Mouse (Mus musculus): ENCODE results near the gene Ehbp1.

Ehbp1 gene

DNA sequence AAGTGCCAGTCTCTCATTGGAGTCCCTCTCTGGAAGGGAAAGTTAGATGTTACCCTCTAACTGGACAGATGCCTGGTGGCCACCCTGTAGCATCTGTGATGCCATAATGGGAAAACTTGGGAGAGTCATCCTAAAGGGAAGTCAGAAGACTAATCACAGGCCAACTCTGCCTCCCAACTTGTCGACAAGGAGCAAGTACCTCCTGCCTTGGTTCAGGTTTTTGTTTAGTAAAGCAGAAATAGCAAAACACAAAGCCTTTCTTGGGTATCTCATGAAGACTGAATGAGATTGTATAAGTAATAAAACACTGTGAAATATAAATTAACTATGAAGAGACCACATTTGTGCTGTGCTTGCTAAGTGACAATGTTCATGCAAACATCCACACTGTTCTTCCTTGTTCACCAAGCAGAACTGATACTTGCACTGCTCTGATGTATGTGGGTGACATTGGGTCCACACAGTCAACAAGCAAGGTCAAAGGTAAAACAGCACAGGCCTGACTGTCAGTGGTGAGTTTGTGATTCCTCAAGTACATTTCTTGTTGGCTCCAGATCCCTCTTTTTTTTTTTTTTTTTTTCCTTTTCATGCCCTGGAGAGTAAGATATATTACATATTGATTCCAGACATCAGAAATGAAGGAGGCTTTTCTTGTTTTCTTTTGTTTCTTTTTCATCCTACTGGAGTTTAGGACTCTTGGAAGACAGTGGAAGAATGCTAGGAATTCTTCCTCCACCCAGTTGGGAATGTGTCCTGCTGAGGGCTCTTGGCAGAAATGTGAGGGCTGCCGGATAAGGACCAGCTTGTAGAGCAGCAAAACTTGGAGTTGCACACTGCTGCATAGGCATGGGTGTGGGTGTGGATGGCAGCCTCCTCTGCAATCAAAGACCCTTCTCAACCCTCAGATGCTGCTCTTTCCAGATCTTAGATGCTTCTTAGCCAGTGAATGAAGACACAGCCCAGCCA is at the start of gene Ehbp1:
Gene Ehbp1, minus strand, starts transcription at position 51 of the 966 bp plus-strand sequence.
- no peak for DNase-seq (ENCODE audit: low spot score in 2 of 2)

DNA sequence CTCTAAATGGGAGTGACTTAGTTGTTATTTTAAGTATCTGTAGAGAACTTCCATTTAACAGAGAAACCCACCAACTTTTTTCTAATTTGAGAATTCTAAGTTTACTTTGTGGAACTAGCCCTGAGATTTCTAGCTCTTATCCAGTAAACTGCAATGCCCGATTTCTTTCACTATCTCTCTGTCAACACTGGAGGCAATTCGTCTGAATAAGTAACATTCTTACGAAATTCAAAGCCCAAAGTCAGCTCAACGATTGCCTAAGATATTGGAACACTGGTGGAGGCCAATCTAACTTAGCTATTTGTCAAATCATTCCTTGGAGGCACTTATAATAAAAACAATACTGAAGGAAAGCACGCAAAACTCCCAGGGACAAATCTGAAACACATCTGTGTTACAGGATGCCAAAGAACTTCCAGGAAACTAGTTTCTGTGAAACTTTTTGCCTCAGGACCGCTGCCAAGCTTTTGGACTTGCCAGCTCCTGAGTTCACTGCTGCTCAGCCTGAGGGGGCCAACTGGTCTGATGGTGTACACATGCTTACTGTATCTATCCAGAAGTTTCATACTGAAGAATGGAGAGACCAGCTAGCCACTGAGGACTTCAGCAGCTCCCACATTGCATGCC is 45.5 kb upstream of the Ehbp1 start:
- no peak for DNase-seq (ENCODE audit: low spot score in 2 of 2)

- no peak for DNase-seq (ENCODE audit: low spot score in 2 of 2)
Measured at GRCm38 (mm10) chr11:22383532-22383931, 41.4 kb upstream of the Ehbp1 start.

GRCm38 (mm10) chr11:22374811-22375210 is 32.7 kb upstream of the Ehbp1 start:
- DNase-seq (ENCODE audit: low spot score in 2 of 2) = no peak

DNA sequence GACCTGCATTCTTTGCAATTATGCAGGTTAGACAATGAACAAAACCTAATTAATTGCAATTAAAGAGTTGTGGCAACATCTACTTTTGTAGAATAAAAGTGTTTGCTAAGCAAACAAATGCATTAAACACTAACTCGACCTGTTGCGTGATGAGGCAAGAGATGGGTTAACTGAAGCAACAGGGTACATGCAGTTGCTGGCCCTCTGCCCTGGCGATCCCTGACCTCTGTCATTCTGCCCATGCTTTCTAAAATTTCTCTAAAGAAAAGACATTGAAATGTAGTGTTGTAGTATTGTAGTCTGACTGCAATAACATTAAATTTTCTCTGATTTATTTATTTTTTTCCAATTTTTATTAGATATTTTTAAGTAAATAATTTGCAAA is 31.2 kb upstream of the Ehbp1 start:
- no peak for DNase-seq (ENCODE audit: low spot score in 2 of 2)

DNA sequence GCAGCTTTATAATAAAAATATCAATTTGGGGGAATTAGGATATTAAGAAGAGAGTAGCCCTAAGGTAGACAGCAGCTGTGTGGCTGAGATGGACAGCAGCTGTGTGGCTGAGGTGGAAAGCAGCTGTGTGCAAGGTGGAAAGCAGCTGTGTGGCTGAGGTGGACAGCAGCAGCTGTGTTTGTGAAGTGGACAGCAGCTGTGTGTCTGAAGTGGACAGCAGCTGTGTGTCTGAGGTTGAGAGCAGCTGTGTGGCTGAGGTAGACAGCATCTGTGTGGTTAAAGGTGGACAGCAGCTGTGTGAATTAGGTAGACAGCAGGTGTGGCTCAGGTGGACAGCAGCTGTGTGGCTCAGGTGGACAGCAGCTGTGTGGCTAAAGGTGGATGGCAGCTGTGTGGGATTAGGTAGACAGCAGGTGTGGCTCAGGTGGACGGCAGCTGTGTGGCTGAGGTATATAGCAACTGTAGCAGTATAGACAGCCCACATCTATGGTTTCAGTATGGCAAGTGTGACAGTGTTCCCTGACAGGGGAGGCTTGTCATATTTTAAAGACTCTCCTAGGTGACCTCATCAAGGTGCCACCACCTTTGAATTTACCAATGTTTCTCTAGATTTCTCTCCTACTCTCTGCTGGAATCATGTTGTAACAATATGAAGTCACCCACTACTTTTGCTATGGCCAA is 30.7 kb upstream of the Ehbp1 start:
- no peak for DNase-seq (ENCODE audit: low spot score in 2 of 2)

- no peak for DNase-seq (ENCODE audit: low spot score in 2 of 2)
Measured at GRCm38 (mm10) chr11:22369841-22370240, 27.7 kb upstream of the Ehbp1 start.

GRCm38 (mm10) chr11:22368621-22369020 is 26.5 kb upstream of the Ehbp1 start:
- DNase-seq (ENCODE audit: low spot score in 2 of 2) = no peak

GRCm38 (mm10) chr11:22366486-22366885 is 24.4 kb upstream of the Ehbp1 start:
- DNase-seq (ENCODE audit: low spot score in 2 of 2) = no peak

DNA sequence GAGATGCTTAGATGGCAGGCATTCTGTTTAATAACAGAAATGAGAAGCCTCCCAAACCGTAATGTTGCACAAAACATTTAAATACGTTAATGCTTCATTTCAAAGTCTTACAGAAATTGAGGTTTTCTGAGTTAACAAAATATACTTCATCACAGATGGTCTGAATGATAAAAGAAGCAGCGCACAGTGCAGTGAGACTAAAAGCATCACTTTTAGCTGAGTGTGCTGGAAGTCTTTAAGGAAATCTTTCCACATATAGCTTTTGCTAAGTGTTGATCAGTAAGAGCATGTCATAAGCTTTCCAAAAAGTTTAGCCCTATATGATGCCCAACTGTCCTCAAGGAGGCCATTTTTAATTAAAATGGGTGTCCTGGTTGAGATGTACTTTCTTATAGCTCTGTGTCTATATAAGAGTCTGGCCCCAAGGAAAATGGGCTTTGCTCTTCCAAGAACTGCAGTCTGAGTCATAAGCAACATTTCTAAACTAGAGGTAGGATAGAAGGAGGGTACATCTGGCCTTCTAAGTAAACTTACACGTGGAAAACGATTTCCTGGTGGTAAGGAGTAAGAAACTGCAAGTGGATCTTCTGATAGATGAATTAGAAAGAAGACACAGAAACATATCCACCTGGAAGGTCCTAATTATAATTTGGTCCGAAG is 12.0 kb upstream of the Ehbp1 start:
- DNase-seq (ENCODE audit: low spot score in 2 of 2) = no peak

DNA sequence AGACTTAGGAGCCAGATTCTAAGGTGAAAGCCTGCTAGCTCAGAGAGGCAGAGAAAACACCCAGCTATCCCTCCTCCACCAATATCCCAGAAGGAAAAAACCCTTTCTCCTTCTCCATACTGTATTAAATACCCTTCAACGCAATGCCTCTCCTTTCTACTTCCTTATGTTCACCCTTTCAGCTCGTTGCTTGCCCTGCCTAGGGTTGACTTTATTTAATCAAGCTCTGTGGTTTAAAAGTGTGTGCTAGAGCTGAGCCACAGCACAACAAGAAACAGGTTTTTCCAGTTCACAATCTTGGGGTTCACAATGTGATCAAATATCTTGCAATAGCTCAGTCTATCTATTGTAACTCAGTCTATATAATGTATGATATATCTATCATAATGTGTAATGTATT is 7.9 kb upstream of the Ehbp1 start:
- no peak for DNase-seq (ENCODE audit: low spot score in 2 of 2)

DNA sequence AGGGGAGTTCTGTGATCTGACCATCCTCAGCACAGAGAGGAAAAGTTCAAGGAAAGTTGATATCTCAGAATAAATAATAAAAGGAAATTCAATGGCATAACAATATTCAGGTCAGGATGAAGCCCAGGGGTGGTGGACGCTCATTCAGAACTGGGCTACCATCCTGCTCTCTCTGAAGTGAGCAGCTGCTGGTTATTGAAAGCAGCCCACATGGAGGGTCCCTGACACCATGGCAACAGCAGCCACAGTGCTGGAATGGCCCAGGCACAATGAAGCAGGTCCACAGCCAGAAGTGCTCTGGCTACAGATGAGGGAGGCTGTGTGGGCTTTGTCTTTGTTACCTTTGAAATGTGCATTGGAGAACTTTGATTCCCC is 6.4 kb upstream of the Ehbp1 start:
- peak in 1 of 2 experiments; percentile 14 for DNase-seq (ENCODE audit: low spot score in 2 of 2)

GRCm38 (mm10) chr11:22347651-22348535 is 5.8 kb upstream of the Ehbp1 start:
- no peak for DNase-seq (ENCODE audit: low spot score in 2 of 2)

DNA sequence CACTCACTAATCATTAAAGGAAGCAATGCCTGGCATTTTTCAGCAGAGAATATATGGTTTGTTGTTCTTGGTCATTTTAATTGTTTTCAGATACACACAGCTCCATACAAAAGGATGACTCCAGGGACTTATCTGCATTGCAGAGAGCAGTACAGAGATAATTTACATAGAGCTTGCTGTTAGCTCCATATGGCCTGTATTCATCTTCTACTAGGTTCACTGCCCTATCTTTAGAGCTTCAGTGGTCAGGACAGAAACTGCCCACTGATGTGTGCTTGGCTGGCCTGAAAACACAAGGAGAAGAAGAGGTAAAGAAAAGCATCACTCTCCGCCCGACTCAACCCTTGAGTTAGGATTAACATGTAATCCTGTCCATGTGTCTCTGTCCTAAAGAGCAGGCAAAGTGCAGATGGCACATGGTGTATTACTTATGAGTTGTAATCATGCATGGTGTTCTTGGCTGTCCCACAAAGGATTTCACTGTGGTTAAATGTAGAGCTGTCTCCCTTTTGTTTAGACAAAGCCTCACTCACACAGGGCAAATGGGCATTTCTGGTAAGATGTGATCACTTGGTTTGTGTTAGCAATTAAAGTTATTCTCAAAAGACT is 14.7 kb downstream of the Ehbp1 start:
- no peak for DNase-seq (ENCODE audit: low spot score in 2 of 2)

GRCm38 (mm10) chr11:22317824-22318411 is 24.2 kb downstream of the Ehbp1 start:
- DNase-seq (ENCODE audit: low spot score in 2 of 2) = no peak

DNA sequence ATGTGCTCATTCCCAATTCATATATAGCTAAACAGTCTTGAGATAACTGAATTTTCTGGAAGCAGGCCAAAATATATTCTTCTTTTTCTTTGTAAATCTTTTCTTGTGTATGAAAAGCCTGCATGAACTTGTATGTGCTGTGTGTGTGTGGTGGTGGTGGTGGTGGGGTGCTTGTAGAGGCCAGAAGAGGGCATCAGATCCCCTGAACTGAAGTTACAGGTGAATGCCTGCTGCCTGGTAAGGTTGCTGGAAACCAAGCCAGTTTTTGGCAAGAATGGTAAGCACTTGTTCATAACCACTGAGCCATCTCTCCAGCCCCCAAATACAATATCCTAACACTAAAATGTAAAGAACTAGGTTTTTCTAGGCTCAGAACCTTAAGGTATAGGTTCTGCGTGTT is 26.3 kb downstream of the Ehbp1 start:
- DNase-seq (ENCODE audit: low spot score in 2 of 2) = no peak

DNA sequence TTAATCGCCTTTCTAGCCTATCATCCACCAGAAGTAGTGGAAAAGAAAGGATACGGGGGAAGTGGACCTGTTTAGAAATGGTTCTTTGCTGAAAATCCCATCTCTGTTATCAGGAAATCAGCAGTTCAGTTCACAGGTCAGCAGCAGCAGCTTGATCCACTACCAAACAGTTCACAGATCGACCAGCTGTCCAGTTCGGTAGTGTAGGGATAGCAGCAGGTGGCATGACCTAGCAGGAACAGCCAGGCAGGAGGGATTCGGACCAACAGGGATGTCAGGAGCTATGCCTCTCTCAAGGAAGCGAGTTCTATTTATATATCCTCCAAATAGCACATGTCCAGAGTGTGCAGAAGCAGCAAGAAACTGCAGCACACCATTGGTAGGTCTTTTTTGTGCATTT is 40.9 kb downstream of the Ehbp1 start:
- DNase-seq (ENCODE audit: low spot score in 2 of 2) = no peak

- DNase-seq (ENCODE audit: low spot score in 2 of 2) = no peak
Measured at GRCm38 (mm10) chr11:22289164-22289563, 52.9 kb downstream of the Ehbp1 start.

DNA sequence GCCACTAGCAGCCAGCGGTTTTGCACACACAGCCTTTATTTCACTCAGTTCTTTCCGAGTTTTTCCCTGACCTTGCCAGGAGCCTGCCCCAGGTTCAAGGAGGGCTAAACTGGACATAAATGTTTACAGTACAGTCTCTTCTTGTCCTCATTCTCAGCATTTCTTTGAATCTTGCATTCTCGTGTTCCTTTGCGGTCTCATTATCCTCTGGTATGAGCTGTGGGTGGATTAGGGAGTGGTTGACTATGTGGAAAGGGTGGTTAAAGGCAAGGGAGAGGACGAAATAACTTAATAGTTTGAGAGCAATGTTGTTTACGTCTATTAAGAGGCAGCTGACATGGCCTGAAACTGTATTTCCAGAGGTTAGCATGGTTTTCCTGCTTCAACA is 54.6 kb downstream of the Ehbp1 start:
- DNase-seq (ENCODE audit: low spot score in 2 of 2) = no peak

- DNase-seq (ENCODE audit: low spot score in 2 of 2) = peak; percentile 95 to 98
Measured at GRCm38 (mm10) chr11:22286885-22287512, 55.1 kb downstream of the Ehbp1 start.

Data from cerebellum, postnatal 4 days (tissue).